ENCODE assay signal across 12 mouse cellular contexts in genomic region chr19:32272475-32273260, GRCm38 (mm10).
DNase-seq lines count a peak whose midpoint lies in the region; ATAC-seq lines count a peak whose summit lies in the region.
"Had no signal": no experiment of that assay in that cellular context is flagged by ENCODE, and none has a peak within 500 bp of the region (broad histone marks: within the 10 kb centered on the region; RNA-seq: fewer than 3 reads in every experiment).

No protein-coding gene starts in this region.

- peak; percentile 39 for DNase-seq in adrenal gland, postnatal 14 days
- DNase-seq in adrenal gland, postnatal 4 days (ENCODE audit: low spot score in 2 of 2) = no peak
- peak; percentile 80 for DNase-seq in 416B (ENCODE audit: low read depth)
- peak; percentile 45 for DNase-seq in naive thymus-derived CD4-positive, alpha-beta T cell, adult 2 months (ENCODE audit: low read depth)
- no peak for DNase-seq in right cerebral cortex, postnatal 10 days (ENCODE audit: low spot score in 2 of 2)
- DNase-seq: adrenal gland, postnatal 36 days; kidney, postnatal 4 days had no signal

- WGBS in neural tube, embryonic 15.5 days = 82% methylated on average over 6 of the region's 6 CpGs

- H3K4me3 ChIP-seq in neural tube, embryonic 15.5 days (replicated peaks) = no peak overlapping the region
- H3K4me3 ChIP-seq: embryonic facial prominence, embryonic 12.5 days; lung, embryonic 15.5 days had no signal

- peak; percentile 93 for ATAC-seq in erythroid progenitor cell, adult 5-6 weeks (replicated peaks; ENCODE audit: low FRiP score, poor library complexity, severe bottlenecking)
- no peak for ATAC-seq in neural tube, embryonic 15.5 days (ENCODE audit: low FRiP score)
- ATAC-seq in activated CD4-positive, CD25-positive, alpha-beta regulatory T cell, adult 4 months = no peak

- H3K4me2 ChIP-seq in neural tube, embryonic 15.5 days = no peak overlapping the region
- H3K4me2 ChIP-seq: embryonic facial prominence, embryonic 12.5 days; lung, embryonic 15.5 days had no signal

- H3K27me3 ChIP-seq in neural tube, embryonic 15.5 days (replicated peaks) = no peaks in the 10 kb centered on the region
- H3K27me3 ChIP-seq: embryonic facial prominence, embryonic 12.5 days; lung, embryonic 15.5 days had no signal

- H3K9me3 ChIP-seq in neural tube, embryonic 15.5 days (replicated peaks) = no peaks in the 10 kb centered on the region
- H3K9me3 ChIP-seq: embryonic facial prominence, embryonic 12.5 days; lung, embryonic 15.5 days had no signal

- no peaks in the 10 kb centered on the region for H3K36me3 ChIP-seq in neural tube, embryonic 15.5 days
- H3K36me3 ChIP-seq: embryonic facial prominence, embryonic 12.5 days; lung, embryonic 15.5 days had no signal

- H3K27ac ChIP-seq in neural tube, embryonic 15.5 days (replicated peaks) = no peak overlapping the region
- H3K27ac ChIP-seq: embryonic facial prominence, embryonic 12.5 days; lung, embryonic 15.5 days had no signal

- no peak overlapping the region for H3K9ac ChIP-seq in neural tube, embryonic 15.5 days (replicated peaks)
- H3K9ac ChIP-seq: embryonic facial prominence, embryonic 12.5 days; lung, embryonic 15.5 days had no signal

- H3K4me1 ChIP-seq in neural tube, embryonic 15.5 days = peaks cover 2% of the 10 kb centered on the region; the same call in 1 of the 2 replicates

Comparison
In these comparisons a context has a peak if more than half of its experiments do, and no peak if none do; other contexts are left out.
1. DNase-seq: peak in adrenal gland, postnatal 14 days (single experiment), 416B (single experiment) and naive thymus-derived CD4-positive, alpha-beta T cell, adult 2 months (single experiment); none in adrenal gland, postnatal 4 days (0 of 2) and right cerebral cortex, postnatal 10 days (0 of 2).